Mouse (Mus musculus) neural tube, embryonic 11.5 days (tissue): ENCODE measurements around the gene Xrcc1. TPM values are rescaled to one million over a fixed set of nuclear protein-coding genes. Genes with fewer than 3 reads are reported as not detected.

ENCODE experiments used
- ATAC-seq: fragments of 200-750 bp; cut with Nextera tagmentation; 2 replicates; pipeline ENCODE4 v1.8.0; 2017; ENCODE audit warnings: moderate number of reproducible peaks, mild to moderate bottlenecking, moderate TSS enrichment, moderate library complexity; ENCODE audit not compliant: insufficient read depth, low FRiP score, low TSS enrichment
- DNase-seq: peaks from one replicate; pipeline ENCODE4 v3.0.0-alpha.2; 2015; ENCODE audit warnings: low spot score
- H3K27ac ChIP-seq: fragments of 300-500 bp; sonication (generic); 2 replicates; pipeline ENCODE4 v1.5.1; 2014; ENCODE audit warnings: low read depth, mild to moderate bottlenecking, low read length
- H3K27me3 ChIP-seq: fragments of 300-500 bp; sonication (generic); 2 replicates; pipeline ENCODE4 v1.6.1; 2014; ENCODE audit warnings: mild to moderate bottlenecking, low read length, mixed read lengths; ENCODE audit not compliant: control insufficient read depth, insufficient read depth
- H3K36me3 ChIP-seq: fragments of 300-500 bp; sonication (generic); 2 replicates; pipeline ENCODE4 v1.6.1; 2014; ENCODE audit warnings: mild to moderate bottlenecking, low read length, moderate library complexity, mixed read lengths; ENCODE audit not compliant: control insufficient read depth, insufficient read depth
- H3K4me1 ChIP-seq: fragments of 300-500 bp; sonication (generic); 2 replicates; pipeline ENCODE4 v1.6.1; 2014; ENCODE audit warnings: low read length, mixed read lengths; ENCODE audit not compliant: control insufficient read depth, insufficient read depth
- H3K4me2 ChIP-seq: fragments of 300-500 bp; sonication (generic); 2 replicates; pipeline ENCODE4 v1.6.1; 2014; ENCODE audit warnings: low read depth, mild to moderate bottlenecking, moderate library complexity
- H3K4me3 ChIP-seq: fragments of 300-500 bp; sonication (generic); 2 replicates; pipeline ENCODE4 v1.5.1; 2014; ENCODE audit warnings: low read depth, low read length
- H3K9ac ChIP-seq: fragments of 300-500 bp; sonication (generic); 2 replicates; pipeline ENCODE4 v1.6.1; 2014; ENCODE audit warnings: mild to moderate bottlenecking, low read length
- H3K9me3 ChIP-seq: fragments of 300-500 bp; sonication (generic); 2 replicates; pipeline ENCODE4 v1.6.1; 2016; ENCODE audit warnings: low read length; ENCODE audit not compliant: control insufficient read depth
- WGBS: fragments of 180-500 bp; shearing (Covaris S2); extraction: QIAGEN DNeasy Blood & Tissue Kit; methylation state at CpG from one replicate; pipeline ENCODE4 v1.1.7; 2014; 5-methylcytosine and 5-hydroxymethylcytosine counted together
- polyA plus RNA-seq: library from polyadenylated mRNA; unstranded; fragments of >200 nt; fragmentation: Nextera tagmentation; extraction: Ambion mirVana; gene quantifications from 2 replicates; pipeline ENCODE4 v1.2.1, GENCODE M21; 2014

Xrcc1 gene
- polyA plus RNA-seq, 1 experiment from 2014 or later, result 120 TPM

- Histone ChIP-seq H3K4me1 (no peaks in the 10 kb centered on the region), H3K9ac (no peak overlapping the region), H3K36me3 (peaks cover 3% of the 10 kb centered on the region; the same call in 1 of the 2 replicates), H3K27me3 (no peaks in the 10 kb centered on the region), H3K4me2 (no peak overlapping the region), H3K9me3 (no peaks in the 10 kb centered on the region), H3K27ac (no peak overlapping the region), H3K4me3 (no peak overlapping the region)
- DNase-seq (no peak), ATAC-seq (no peak)
- 90% methylated on average over 4 of the region's 4 CpGs for WGBS
Measured at GRCm38 (mm10) chr7:24539686-24540085, 6.4 kb upstream of the Xrcc1 start.

GRCm38 (mm10) chr7:24544506-24544905, 1.6 kb upstream of the Xrcc1 start:
- 85% methylated on average over 2 of the region's 2 CpGs for WGBS
- DNase-seq, result no peak
- H3K9me3 ChIP-seq, result no peaks in the 10 kb centered on the region
- no peak overlapping the region for H3K4me3 ChIP-seq
- ATAC-seq, result no peak
- H3K4me2 ChIP-seq, result no peak overlapping the region
- no peak overlapping the region for H3K27ac ChIP-seq
- H3K27me3 ChIP-seq, result no peaks in the 10 kb centered on the region
- H3K4me1 ChIP-seq, result 0 out of 2 replicates have a peak, but pooled peaks cover 4% of the 10 kb centered on the region
- H3K36me3 ChIP-seq, result no peaks in the 10 kb centered on the region
- H3K9ac ChIP-seq, result no peak overlapping the region

- peak; percentile 99 for DNase-seq
- under 1% methylated on average over 48 of the region's 57 CpGs for WGBS
- ATAC-seq, result peak; percentile 96
- Histone ChIP-seq H3K27me3 (no peaks in the 10 kb centered on the region), H3K9ac (peak overlapping the region; percentile 71), H3K4me2 (peak overlapping the region; percentile 52), H3K4me3 (peak overlapping the region; percentile 73), H3K4me1 (0 out of 2 replicates have a peak, but pooled peaks cover 4% of the 10 kb centered on the region), H3K36me3 (no peaks in the 10 kb centered on the region), H3K9me3 (no peaks in the 10 kb centered on the region), H3K27ac (peak overlapping the region; percentile 42; the same call in 1 of the 2 replicates)
Measured at GRCm38 (mm10) chr7:24546634-24547389, 723 bp downstream of the Xrcc1 start.

- Histone ChIP-seq H3K4me1 (0 out of 2 replicates have a peak, but pooled peaks cover 4% of the 10 kb centered on the region), H3K9ac (peak overlapping the region; percentile 71), H3K27me3 (no peaks in the 10 kb centered on the region), H3K36me3 (peaks cover 2% of the 10 kb centered on the region), H3K9me3 (no peaks in the 10 kb centered on the region), H3K27ac (peak overlapping the region; percentile 42; the same call in 1 of the 2 replicates), H3K4me2 (peak overlapping the region; percentile 42), H3K4me3 (peak overlapping the region; percentile 73)
- WGBS, result 38% methylated on average over 13 of the region's 13 CpGs
- DNase-seq (no peak), ATAC-seq (peak; percentile 28; the same call in 1 of the 2 replicates)
Measured at GRCm38 (mm10) chr7:24547534-24548036, 1.5 kb downstream of the Xrcc1 start.

GRCm38 (mm10) chr7:24551985-24552759, 6.1 kb downstream of the Xrcc1 start:
- no peak overlapping the region for H3K27ac ChIP-seq
- no peak for ATAC-seq
- no peaks in the 10 kb centered on the region for H3K4me1 ChIP-seq
- H3K27me3 ChIP-seq, result no peaks in the 10 kb centered on the region
- H3K9me3 ChIP-seq, result no peaks in the 10 kb centered on the region
- 83% methylated on average over 12 of the region's 12 CpGs for WGBS
- no peak overlapping the region for H3K4me3 ChIP-seq
- no peak for DNase-seq
- H3K36me3 ChIP-seq, result peaks cover 6% of the 10 kb centered on the region
- no peak overlapping the region for H3K9ac ChIP-seq
- H3K4me2 ChIP-seq, result no peak overlapping the region

- no peak overlapping the region for H3K4me3 ChIP-seq
- H3K27ac ChIP-seq, result no peak overlapping the region
- no peaks in the 10 kb centered on the region for H3K4me1 ChIP-seq
- peaks cover 6% of the 10 kb centered on the region for H3K36me3 ChIP-seq
- 96% methylated on average over 10 of the region's 10 CpGs for WGBS
- H3K27me3 ChIP-seq, result no peaks in the 10 kb centered on the region
- no peak overlapping the region for H3K4me2 ChIP-seq
- H3K9me3 ChIP-seq, result no peaks in the 10 kb centered on the region
- DNase-seq, result no peak
- H3K9ac ChIP-seq, result no peak overlapping the region
- ATAC-seq, result no peak
Measured at GRCm38 (mm10) chr7:24555786-24556185, 9.7 kb downstream of the Xrcc1 start.

GRCm38 (mm10) chr7:24561450-24561849, 15.4 kb downstream of the Xrcc1 start:
- ATAC-seq (no peak), DNase-seq (no peak)
- Histone ChIP-seq H3K27me3 (no peaks in the 10 kb centered on the region), H3K4me2 (no peak overlapping the region), H3K36me3 (peaks cover 4% of the 10 kb centered on the region), H3K9me3 (no peaks in the 10 kb centered on the region), H3K4me3 (no peak overlapping the region), H3K27ac (no peak overlapping the region), H3K4me1 (no peaks in the 10 kb centered on the region), H3K9ac (no peak overlapping the region)
- WGBS, result 94% methylated on average over 4 of the region's 4 CpGs

GRCm38 (mm10) chr7:24563191-24563836, 17.2 kb downstream of the Xrcc1 start:
- Histone ChIP-seq H3K4me1 (no peaks in the 10 kb centered on the region), H3K9me3 (no peaks in the 10 kb centered on the region), H3K9ac (no peak overlapping the region), H3K27me3 (no peaks in the 10 kb centered on the region), H3K4me3 (no peak overlapping the region), H3K36me3 (peaks cover 11% of the 10 kb centered on the region), H3K4me2 (no peak overlapping the region), H3K27ac (no peak overlapping the region)
- DNase-seq (no peak), ATAC-seq (no peak)
- 94% methylated on average over 8 of the region's 8 CpGs for WGBS
